Mouse (Mus musculus) ZHBTc4 (cell line): Measurements from ENCODE around the gene Itga5.

Source experiments
- DNase-seq: peaks from one replicate; pipeline ENCODE4 v3.0.0-alpha.2; 2011; ENCODE audit warnings: low read depth, low spot score

Itga5 gene

GRCm38 (mm10) chr15:103340786-103341185 lies 25.8 kb downstream of the Itga5 start:
- DNase-seq: peak; percentile 65

- peak; percentile 54 for DNase-seq
Measured at GRCm38 (mm10) chr15:103339961-103340337, 26.6 kb downstream of the Itga5 start, which contains the start of gene Zfp385a. Zfp385a (minus strand) TSS chr15:103340093.

- no peak for DNase-seq
Measured at GRCm38 (mm10) chr15:103339166-103339960, 27.2 kb downstream of the Itga5 start.

DNA sequence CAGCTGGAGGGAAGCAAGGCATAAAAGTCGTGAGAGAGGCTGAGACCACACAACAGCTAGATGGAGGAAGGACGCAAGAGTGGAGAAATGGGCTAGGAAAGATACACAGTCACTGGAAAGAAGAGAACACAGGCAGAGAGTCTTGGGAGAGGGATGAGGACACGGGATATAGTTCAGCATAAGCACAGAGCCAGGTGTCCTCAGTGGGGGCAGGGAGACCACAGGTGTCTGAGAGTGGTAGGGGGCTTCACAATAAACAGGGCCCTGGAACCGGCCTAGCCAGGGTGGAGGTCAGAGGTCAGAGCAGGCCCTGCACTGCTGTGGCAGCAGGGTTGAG lies 27.8 kb downstream of the Itga5 start:
- no peak for DNase-seq

- DNase-seq: peak; percentile 58
Measured at GRCm38 (mm10) chr15:103336996-103337667, 29.4 kb downstream of the Itga5 start.

- DNase-seq: no peak
Measured at GRCm38 (mm10) chr15:103335488-103336235, 30.9 kb downstream of the Itga5 start.

DNA sequence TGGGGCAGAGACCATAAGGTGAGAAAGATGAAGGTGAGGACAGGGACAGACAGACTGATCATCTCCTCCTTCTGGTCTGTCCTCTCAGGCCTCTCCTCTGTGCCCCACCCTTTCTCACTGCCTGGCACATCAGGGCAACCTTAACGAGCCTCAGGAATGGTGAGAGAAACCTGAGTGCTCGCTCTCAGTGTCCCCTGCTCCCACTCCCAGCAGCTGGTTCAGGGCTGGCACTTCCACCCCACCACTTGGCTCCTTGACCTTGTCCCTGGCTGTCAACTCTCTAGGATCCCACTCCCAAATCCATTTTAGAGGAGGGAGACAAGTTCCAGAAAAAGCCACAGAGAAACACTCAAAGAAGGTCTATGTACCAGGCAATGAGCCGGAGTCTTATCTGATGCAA lies 31.5 kb downstream of the Itga5 start:
- DNase-seq: no peak

- no peak for DNase-seq
Measured at GRCm38 (mm10) chr15:103334194-103334593, 32.4 kb downstream of the Itga5 start.

GRCm38 (mm10) chr15:103333738-103334137 lies 32.8 kb downstream of the Itga5 start:
- no peak for DNase-seq

- DNase-seq: no peak
Measured at GRCm38 (mm10) chr15:103333081-103333615, 33.4 kb downstream of the Itga5 start.

GRCm38 (mm10) chr15:103323455-103324247 lies 42.9 kb downstream of the Itga5 start:
- peak; percentile 92 for DNase-seq

DNA sequence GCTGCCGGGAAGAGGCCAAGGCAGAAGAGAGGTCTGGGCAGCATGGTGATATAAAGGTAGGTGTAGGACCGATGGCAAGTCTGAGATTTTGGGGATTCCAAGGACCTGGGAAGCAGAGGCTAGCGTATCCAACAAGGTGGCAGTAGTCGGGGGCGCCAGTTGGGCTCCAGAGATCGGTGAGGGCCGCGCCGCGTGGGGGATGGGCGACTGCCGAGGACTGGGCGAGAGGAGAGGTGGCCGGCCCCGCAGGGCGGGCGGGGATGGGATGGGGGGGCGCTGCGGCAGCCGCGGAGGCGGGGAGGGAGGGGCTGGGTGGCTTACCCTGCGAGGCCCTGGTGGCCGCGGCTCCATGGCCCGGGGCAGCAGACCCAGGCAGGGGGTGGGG lies 43.5 kb downstream of the Itga5 start:
- DNase-seq: peak; percentile 47

- no peak for DNase-seq
Measured at GRCm38 (mm10) chr15:103322396-103322795, 44.2 kb downstream of the Itga5 start.

DNA sequence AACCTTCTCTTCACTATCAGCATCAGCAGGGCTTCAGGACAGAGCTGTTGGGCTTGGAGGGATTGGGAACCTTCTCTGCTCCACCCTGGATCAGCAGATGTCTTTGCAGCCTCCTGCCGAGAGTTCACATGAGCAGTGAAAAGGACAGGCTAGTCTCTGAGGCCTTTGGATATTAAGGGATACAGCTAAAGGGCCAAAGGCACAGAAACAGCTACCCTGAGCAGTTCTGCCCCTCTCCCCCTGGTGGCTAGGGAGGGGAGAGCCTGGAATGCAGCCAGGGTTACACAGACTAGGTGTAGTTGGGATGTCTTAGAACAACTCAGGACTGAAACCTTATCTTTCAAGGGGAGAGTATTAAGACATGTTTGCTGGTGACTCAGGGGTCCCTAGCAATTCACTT lies 45.5 kb downstream of the Itga5 start:
- DNase-seq: peak; percentile 78

DNA sequence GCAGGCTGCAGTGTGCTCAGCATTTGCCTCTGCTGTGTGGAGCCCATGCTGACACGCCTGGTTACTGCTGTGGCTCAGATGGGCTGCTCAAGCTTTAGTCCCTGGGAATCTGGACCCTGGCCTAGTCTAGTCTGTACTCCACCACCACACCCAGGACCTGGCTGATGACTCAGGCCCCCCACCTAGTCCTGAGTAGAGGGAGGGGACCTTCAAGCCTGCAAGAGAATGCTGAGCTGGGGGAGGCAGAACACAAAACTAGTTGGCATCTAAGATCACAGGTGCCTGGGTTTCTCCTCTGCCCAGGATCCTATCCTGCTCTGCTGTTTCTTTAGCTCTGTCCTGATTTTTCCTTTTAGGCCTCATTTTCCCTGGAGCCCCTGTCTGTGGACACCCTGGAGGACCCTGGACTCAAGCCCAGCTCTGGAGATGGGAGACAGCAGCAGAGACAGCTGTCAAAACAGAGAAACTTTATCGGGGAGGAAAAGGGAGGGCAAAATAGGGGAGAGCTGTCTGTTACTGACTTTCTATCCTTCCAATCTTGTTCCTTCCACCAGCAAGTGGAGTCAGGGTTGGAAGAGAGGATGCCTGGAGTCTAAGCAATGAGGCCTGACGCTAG lies 48.3 kb downstream of the Itga5 start:
- no peak for DNase-seq

DNA sequence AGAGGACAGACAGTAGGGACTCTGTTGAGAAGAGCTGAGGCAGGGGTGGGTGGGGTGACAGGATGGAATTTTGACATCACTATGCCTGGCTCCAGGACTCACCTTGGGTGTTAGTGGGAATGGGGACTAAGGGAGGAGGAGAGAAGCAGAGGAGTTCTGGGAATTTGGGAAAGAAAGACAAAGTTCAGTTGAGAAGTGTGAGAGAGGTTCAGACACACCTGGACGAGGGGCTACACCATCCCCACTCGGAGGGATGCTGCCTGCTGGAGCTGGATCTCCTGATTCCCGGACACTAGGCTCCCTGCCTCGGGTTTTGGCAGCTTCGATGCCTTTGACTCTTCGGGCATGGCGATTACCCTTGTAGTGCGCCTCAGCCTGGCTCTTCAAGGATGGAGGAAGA lies 48.8 kb downstream of the Itga5 start:
- DNase-seq: no peak

DNA sequence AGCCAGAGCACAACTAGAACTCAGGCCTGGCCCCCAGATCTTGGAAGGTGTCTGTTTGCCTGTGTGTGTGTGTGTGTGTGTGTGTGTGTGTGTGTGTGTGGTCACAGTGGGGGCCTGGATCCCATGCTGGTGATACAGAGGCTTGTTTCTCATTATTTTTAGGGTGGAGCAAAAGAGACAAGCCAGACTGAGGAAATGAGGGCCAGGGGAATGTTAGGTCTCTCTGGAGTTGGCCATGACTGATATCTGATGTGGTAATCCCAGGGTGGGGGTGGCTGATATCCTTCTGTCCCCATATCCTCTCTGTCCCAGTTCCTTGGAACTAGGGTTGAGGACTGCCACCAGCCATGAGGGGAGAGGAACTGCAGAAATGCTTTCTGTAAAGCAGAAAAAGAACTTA lies 49.4 kb downstream of the Itga5 start:
- no peak for DNase-seq

GRCm38 (mm10) chr15:103315979-103316776 lies 50.4 kb downstream of the Itga5 start:
- DNase-seq: no peak

DNA sequence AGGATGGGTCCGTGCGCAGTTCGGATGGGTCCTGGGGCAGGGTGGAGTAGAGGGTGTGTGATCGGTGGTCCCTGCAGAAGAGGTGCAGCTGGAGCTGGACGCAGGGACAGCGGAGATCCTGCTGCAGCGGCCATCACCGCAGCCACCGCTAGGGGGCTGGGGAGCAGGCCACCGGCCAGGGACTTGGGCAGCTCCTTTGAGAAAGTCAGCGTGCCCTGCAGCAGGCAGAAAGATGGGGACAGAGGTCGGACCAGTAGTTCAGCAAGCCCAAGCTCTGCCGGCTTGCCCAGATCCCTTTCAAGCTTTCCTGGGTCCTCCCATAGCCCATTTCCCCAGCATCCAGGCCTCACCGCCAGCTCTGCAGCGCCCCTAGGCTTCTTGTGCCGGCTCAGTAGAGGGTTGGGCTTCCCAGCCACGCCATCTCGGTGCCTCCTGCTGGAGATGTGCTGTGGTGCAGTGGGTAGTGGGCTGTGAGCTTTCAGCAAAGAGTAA lies 51.5 kb downstream of the Itga5 start:
- peak; percentile 93 for DNase-seq

GRCm38 (mm10) chr15:103314181-103314580 lies 52.4 kb downstream of the Itga5 start:
- no peak for DNase-seq
